Mouse (Mus musculus): ENCODE measurements around the gene Capns2. TPM values are rescaled to one million over a fixed set of nuclear protein-coding genes. Genes with fewer than 3 reads are reported as not detected.

The Capns2 gene
- total RNA-seq (2023) = 20.1 and 36.2 TPM in 2 replicates

GRCm38 (mm10) chr8:92901107-92901506 is at the start of gene Capns2:
TSS of gene Capns2 (plus strand) at chr8:92901407.

GRCm38 (mm10) chr8:92855171-92855894 is 45.9 kb upstream of the Capns2 start, which contains the start of gene Lpcat2:
TSS of gene Lpcat2 (plus strand) at chr8:92855339.

Other genes with a start within 250 kb of the Capns2 start
- gene Irx6, start 227.1 kb upstream of the Capns2 start, total RNA-seq (2023) = not detected in 2 replicates
- 0.54 and 0.57 TPM in 2 replicates for gene Mmp2, start 74.1 kb upstream of the Capns2 start, total RNA-seq (2023)
- gene Lpcat2, start 46.1 kb upstream of the Capns2 start, total RNA-seq (2023) = 149 and 197 TPM in 2 replicates
- gene Slc6a2, start 58.7 kb downstream of the Capns2 start, total RNA-seq (2023) = 2.4 and 4.6 TPM in 2 replicates
- gene Ces1a, start 146.8 kb downstream of the Capns2 start, total RNA-seq (2023) = not detected in 2 replicates
- gene Ces1b, start 178.6 kb downstream of the Capns2 start, total RNA-seq (2023) = not detected in 2 replicates
- gene Ces1c, start 229.9 kb downstream of the Capns2 start, total RNA-seq (2023) = not detected in 2 replicates